Mouse (Mus musculus) C3H10T1/2 (cell line): ENCODE measurements around the gene Neurog2. TPM values are rescaled to one million over a fixed set of nuclear protein-coding genes. Genes with fewer than 3 reads are reported as not detected.

Experiments used
- polyA plus RNA-seq, 2 experiments: library from polyadenylated mRNA; unstranded; fragments of >200 nt; fragmentation: generic; extraction: Trizol; gene quantifications; one replicate each; pipeline ENCODE4 v1.2.1; 2012; ENCODE audit warnings: missing spikeins in 2 of 2

The Neurog2 gene
- polyA plus RNA-seq = not detected

DNA sequence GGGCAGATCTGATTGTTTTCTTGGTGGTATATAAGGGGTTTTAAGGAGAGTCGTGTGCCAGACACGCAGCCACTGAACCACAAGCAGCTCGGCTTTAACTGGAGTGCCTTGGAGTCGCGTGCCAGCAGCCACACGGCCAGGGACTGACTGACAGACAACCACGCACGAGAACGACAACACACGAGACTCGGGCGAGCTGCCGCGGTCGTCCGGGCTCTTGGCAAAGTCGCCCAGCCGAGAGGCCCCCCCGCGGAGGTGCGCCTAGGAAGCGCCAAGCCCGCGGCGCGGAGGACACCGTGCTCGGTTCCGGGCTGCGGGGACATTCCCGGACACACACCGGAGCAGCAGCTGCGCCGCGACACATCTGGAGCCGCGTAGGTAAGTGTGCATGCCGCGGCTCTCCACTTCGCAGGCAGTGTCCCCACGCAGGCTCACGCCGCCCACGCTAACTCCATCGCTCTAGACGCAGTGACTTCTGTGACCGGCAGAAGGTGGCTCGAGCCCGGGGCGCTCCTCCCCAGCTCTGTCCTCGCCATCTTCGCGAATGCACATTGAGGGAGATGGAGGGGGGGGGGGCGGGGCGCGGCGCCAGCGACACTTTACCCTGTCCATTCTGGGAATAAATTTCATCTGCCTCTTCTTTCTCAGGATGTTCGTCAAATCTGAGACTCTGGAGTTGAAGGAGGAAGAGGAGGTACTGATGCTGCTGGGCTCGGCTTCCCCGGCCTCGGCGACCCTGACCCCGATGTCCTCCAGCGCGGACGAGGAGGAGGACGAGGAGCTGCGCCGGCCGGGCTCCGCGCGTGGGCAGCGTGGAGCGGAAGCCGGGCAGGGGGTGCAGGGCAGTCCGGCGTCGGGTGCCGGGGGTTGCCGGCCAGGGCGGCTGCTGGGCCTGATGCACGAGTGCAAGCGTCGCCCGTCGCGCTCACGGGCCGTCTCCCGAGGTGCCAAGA lies at the start of gene Neurog2:
Gene Neurog2, plus strand, starts transcription at position 56 of the 953 bp plus-strand sequence.

Other genes with a start within 250 kb of the Neurog2 start
- gene Ank2, start 133.8 kb upstream of the Neurog2 start, polyA plus RNA-seq = 1 to 10 TPM in 1 of 2 experiments, under 1 TPM in 1; 0.13 to 1.6 TPM
- 10 to 100 TPM in 1 of 2 experiments, 1 to 10 TPM in 1; 5.2 to 18.2 TPM for gene Larp7, start 79.8 kb upstream of the Neurog2 start, polyA plus RNA-seq
- gene Zgrf1, start 79.6 kb upstream of the Neurog2 start, polyA plus RNA-seq = under 1 TPM; 0.14 to 0.96 TPM
- gene Alpk1, start 147.4 kb downstream of the Neurog2 start, polyA plus RNA-seq = 1 to 10 TPM in 1 of 2 experiments, under 1 TPM in 1; 0.15 to 2.7 TPM
- gene Tifa, start 156.7 kb downstream of the Neurog2 start, polyA plus RNA-seq = 1 to 10 TPM in 1 of 2 experiments, under 1 TPM in 1; 0.09 to 1.8 TPM
- gene Ap1ar, start 204.4 kb downstream of the Neurog2 start, polyA plus RNA-seq = 1 to 10 TPM; 1.1 to 8.8 TPM